Mouse (Mus musculus): ENCODE measurements at regions not wholly inside any gene's neighbourhood (a gene's known extent, or its start where the extent isn't known, plus 50 kb on each side); places are given as distances from the start of the nearest gene placed in this dataset.

GRCm38 (mm10) chr12:69474141-69474915, 102.1 kb upstream of the Gm9887 start:
- TF ChIP-seq GATA1 (IDR thresholded peaks at IDR 0.05; ENCODE audit: low read length), result no peak
- TF ChIP-seq TAL1 (IDR thresholded peaks at IDR 0.05; ENCODE audit: low read length), result no peak
